Mouse (Mus musculus) hindbrain, embryonic 13.5 days (tissue): ENCODE measurements around the gene Cmtm8. TPM values are rescaled to one million over a fixed set of nuclear protein-coding genes. Genes with fewer than 3 reads are reported as not detected.

Experiments used
- ATAC-seq: fragments of 200-750 bp; cut with Nextera tagmentation; 2 replicates; pipeline ENCODE4 v1.8.0; 2017; ENCODE audit warnings: moderate TSS enrichment; ENCODE audit not compliant: low FRiP score
- H3K27ac ChIP-seq: fragments of 300-500 bp; sonication (generic); 2 replicates; pipeline ENCODE4 v1.5.1; 2015; ENCODE audit warnings: inconsistent platforms, mild to moderate bottlenecking, moderate library complexity
- H3K27me3 ChIP-seq: fragments of 300-500 bp; sonication (generic); 2 replicates; pipeline ENCODE4 v1.6.1; 2015; ENCODE audit warnings: mild to moderate bottlenecking, inconsistent platforms
- H3K36me3 ChIP-seq: fragments of 300-500 bp; sonication (generic); 2 replicates; pipeline ENCODE4 v1.6.1; 2015; ENCODE audit warnings: mild to moderate bottlenecking, inconsistent platforms
- H3K4me1 ChIP-seq: fragments of 300-500 bp; sonication (generic); replicated peaks from 2 replicates; pipeline ENCODE4 v1.6.1; 2015; ENCODE audit warnings: inconsistent platforms
- H3K4me2 ChIP-seq: fragments of 300-500 bp; sonication (generic); 2 replicates; pipeline ENCODE4 v1.6.1; 2015; ENCODE audit warnings: inconsistent platforms, mild to moderate bottlenecking, moderate library complexity
- H3K4me3 ChIP-seq: fragments of 300-500 bp; sonication (generic); 2 replicates; pipeline ENCODE4 v1.5.1; 2015; ENCODE audit warnings: mild to moderate bottlenecking, inconsistent platforms
- H3K9ac ChIP-seq: fragments of 300-500 bp; sonication (generic); 2 replicates; pipeline ENCODE4 v1.6.1; 2015; ENCODE audit warnings: mild to moderate bottlenecking, inconsistent platforms
- H3K9me3 ChIP-seq: fragments of 300-500 bp; sonication (generic); 2 replicates; pipeline ENCODE4 v1.6.1; 2016; ENCODE audit warnings: inconsistent platforms
- WGBS: fragments of 180-500 bp; shearing (Covaris S2); methylation state at CpG from one replicate; pipeline ENCODE4 v1.1.7; 2015; 5-methylcytosine and 5-hydroxymethylcytosine counted together
- polyA plus RNA-seq: library from polyadenylated mRNA; unstranded; fragments of >200 nt; fragmentation: Nextera tagmentation; extraction: Ambion mirVana; gene quantifications from 2 replicates; pipeline ENCODE4 v1.2.1, GENCODE M21; 2015

Gene Cmtm8
- polyA plus RNA-seq, 1 experiment from 2014 or later, result 15.8 TPM

DNA sequence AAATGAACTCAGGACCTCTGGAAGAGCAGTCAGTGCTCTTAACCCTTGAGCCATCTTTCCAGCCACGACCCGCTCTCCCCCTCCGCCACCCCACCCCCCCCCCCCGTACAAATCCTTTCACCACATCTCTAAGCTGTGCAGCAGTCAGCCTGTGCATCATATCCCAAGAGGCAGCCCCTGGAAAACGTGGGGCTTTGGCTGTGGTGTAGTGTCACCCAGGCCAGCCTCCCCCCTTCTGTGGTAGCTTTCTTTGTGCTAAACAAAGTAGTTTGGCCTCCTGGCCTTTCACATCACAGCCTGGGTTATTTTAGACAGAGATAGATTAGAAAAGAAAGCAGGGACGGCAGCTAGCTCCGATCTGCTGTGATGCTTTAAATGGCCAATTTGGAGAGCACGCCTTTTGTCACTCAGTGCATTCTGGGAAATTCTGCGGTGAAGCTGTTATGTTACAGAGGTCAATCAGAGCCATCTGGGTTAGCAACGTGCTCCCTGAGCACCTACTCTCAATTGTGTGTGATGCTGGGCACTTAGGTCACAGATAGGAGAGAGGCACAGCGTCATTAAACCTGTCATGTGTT is 47.4 kb downstream of the Cmtm8 start:
- Histone ChIP-seq H3K9ac (no peak overlapping the region), H3K4me1 (peaks cover 25% of the 10 kb centered on the region)
- WGBS, result 20% methylated on average over 10 of the region's 11 CpGs

DNA sequence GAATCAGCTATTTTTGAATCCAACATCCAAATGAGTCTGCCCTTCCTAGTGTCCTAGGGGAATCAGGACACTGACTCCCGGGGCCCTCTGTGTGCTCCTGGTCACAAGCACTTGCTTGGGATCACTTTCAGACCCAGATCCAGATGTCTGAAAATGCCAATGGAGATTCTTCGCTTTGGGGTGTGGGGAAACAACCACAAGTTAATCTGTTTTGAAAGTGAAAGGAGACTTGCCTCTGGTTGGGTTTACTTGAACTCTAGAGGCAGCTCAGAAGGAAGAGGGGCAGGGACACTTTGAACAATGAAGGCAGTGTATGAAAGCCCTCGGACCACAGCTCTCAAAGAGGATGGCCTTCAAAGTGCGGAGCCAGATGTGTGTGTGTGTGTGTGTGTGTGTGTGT is 49.5 kb downstream of the Cmtm8 start:
- Histone ChIP-seq H3K4me3 (no peak overlapping the region), H3K4me1 (peaks cover 16% of the 10 kb centered on the region), H3K27me3 (no peaks in the 10 kb centered on the region), H3K9me3 (no peaks in the 10 kb centered on the region), H3K27ac (no peak overlapping the region), H3K4me2 (no peak overlapping the region), H3K36me3 (no peaks in the 10 kb centered on the region), H3K9ac (no peak overlapping the region)
- WGBS, result 77% methylated on average over 4 of the region's 4 CpGs
- no peak for ATAC-seq

More for the DNA sequence above, 47.4 kb downstream of the Cmtm8 start:
- Histone ChIP-seq H3K27ac (no peak overlapping the region; the same call in 1 of the 2 replicates), H3K9me3 (no peaks in the 10 kb centered on the region), H3K36me3 (no peaks in the 10 kb centered on the region), H3K4me2 (no peak overlapping the region), H3K27me3 (peaks cover 6% of the 10 kb centered on the region; the same call in 1 of the 2 replicates), H3K4me3 (no peak overlapping the region)
- ATAC-seq, result 0 out of 2 replicates have a peak, but pooled peaks have one; percentile 16

DNA sequence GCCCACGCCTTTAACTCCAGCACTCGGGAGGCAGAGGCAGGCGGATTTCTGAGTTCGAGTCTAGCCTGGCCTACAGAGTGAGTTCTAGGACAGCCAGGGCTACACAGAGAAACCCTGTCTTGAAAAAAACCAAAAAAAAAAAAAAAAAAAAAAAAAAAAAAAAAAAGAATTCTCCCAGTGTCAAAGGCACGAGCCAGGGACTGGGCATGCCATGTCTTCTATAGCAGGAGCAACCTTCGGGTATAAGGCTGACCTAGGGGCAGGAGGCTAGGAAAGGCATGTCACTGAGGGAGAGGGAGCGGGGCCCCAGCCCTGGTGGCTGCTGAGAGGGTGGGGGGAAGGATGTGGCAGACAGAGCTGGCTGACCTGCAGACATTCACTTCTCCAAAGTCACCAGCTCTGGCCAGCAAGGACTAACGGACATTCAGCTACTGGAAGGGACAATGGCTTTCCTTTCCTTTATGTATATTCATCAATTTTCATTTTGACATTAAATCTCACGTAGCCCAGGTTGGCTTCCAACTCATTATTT is 50.1 kb downstream of the Cmtm8 start:
- peaks cover 12% of the 10 kb centered on the region for H3K4me1 ChIP-seq
- H3K36me3 ChIP-seq, result no peaks in the 10 kb centered on the region
- no peak overlapping the region for H3K4me2 ChIP-seq
- no peak overlapping the region for H3K4me3 ChIP-seq
- H3K9me3 ChIP-seq, result no peaks in the 10 kb centered on the region
- no peak overlapping the region for H3K27ac ChIP-seq
- H3K27me3 ChIP-seq, result no peaks in the 10 kb centered on the region
- no peak for ATAC-seq
- H3K9ac ChIP-seq, result no peak overlapping the region
- 77% methylated on average over 9 of the region's 9 CpGs for WGBS

DNA sequence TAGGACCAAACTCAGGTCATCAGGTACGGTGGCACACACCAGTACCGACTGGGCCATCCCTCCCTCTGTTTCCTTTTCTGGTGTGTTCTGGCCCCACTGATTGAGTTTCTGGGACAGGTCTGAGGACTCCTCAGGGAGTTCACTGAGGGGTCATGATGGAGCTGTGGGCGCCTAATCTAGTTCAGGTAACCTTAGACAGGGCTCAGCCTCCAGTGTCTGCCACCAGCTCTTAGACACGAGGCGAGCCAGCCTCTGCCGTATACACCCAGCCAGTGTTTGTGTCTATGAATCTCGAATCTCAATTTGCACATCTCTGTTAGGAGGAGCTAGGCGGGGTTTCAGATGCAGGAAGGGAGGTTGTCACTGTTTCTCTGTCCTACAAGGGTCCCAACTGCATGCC is 54.0 kb downstream of the Cmtm8 start:
- Histone ChIP-seq H3K4me1 (0 out of 2 replicates have a peak, but pooled peaks cover 8% of the 10 kb centered on the region), H3K4me3 (no peak overlapping the region), H3K9me3 (0 out of 2 replicates have a peak, but pooled peaks cover 5% of the 10 kb centered on the region), H3K27me3 (no peaks in the 10 kb centered on the region), H3K4me2 (no peak overlapping the region), H3K9ac (no peak overlapping the region), H3K27ac (no peak overlapping the region), H3K36me3 (no peaks in the 10 kb centered on the region)
- no peak for ATAC-seq
- 90% methylated on average over 8 of the region's 8 CpGs for WGBS

DNA sequence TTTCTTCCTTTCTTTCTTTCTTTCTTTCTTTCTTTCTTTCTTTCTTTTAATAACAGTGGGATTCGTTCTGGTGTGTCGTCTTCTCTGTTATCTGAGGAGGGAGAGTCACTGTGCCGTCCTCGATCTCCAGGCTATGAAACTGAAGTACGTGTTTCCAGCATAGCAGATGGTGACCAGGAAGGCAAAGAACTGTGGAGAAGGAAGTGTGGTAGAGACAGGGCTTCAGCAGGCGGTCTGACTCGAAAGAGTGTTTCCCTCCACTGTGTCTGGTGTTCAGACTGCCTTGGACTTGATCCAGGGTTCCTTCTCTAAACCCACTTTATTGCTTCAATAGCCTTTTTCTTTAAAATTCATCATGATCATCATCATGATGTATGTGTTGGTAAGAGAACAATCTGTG is 54.4 kb downstream of the Cmtm8 start:
- no peak overlapping the region for H3K27ac ChIP-seq
- H3K9me3 ChIP-seq, result 0 out of 2 replicates have a peak, but pooled peaks cover 5% of the 10 kb centered on the region
- H3K36me3 ChIP-seq, result no peaks in the 10 kb centered on the region
- no peak overlapping the region for H3K4me3 ChIP-seq
- H3K9ac ChIP-seq, result no peak overlapping the region
- ATAC-seq, result no peak
- H3K4me2 ChIP-seq, result no peak overlapping the region
- 0 out of 2 replicates have a peak, but pooled peaks cover 9% of the 10 kb centered on the region for H3K4me1 ChIP-seq
- no peaks in the 10 kb centered on the region for H3K27me3 ChIP-seq
- WGBS, result 80% methylated on average over 7 of the region's 7 CpGs

DNA sequence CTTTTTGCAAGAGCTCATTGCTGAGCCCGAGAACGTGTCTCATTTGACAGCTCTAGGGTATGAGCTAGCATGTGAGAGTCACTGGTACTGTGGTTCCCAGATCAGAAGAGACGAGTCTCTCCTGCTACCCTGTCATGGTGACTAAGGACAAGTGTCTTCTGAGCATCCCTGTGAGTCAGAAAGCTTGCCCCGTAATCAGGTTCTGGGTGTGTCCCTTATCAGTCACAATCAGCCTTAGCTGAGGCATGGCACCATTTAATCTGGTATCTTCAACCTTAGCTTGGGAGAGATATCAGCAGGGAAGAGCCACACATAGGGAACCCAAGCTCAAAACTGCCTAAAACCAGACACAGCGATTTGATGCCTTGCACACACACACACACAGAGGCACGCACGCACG is 55.3 kb downstream of the Cmtm8 start:
- 92% methylated on average over 8 of the region's 8 CpGs for WGBS
- no peak overlapping the region for H3K4me2 ChIP-seq

DNA sequence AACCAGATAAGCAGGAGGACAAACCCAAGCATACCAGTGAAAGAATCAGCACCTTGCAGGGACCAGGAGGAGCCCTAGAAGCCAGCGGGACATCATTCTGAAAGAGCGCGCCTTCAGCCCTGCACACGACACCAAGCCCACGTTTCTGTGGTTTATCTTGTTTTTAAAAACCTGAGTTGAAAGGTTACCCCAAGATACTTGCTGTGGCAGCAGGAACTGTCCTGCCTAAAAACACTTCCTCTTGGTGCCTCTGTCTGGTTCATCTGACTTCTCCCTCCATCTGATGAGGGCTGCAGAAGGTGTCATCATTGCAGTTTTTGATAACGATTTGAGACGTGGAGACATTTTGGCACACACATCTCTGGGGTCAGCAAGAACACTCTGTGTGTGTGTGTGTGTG is 56.2 kb downstream of the Cmtm8 start:
- Histone ChIP-seq H3K4me3 (no peak overlapping the region), H3K4me2 (no peak overlapping the region), H3K27me3 (no peaks in the 10 kb centered on the region), H3K9ac (no peak overlapping the region), H3K27ac (no peak overlapping the region), H3K36me3 (no peaks in the 10 kb centered on the region), H3K9me3 (0 out of 2 replicates have a peak, but pooled peaks cover 5% of the 10 kb centered on the region), H3K4me1 (0 out of 2 replicates have a peak, but pooled peaks cover 9% of the 10 kb centered on the region)
- no peak for ATAC-seq
- WGBS, result 92% methylated on average over 7 of the region's 7 CpGs

More for the DNA sequence above, 55.3 kb downstream of the Cmtm8 start:
- no peak overlapping the region for H3K9ac ChIP-seq
- H3K27ac ChIP-seq, result no peak overlapping the region
- H3K4me3 ChIP-seq, result no peak overlapping the region
- H3K4me1 ChIP-seq, result 0 out of 2 replicates have a peak, but pooled peaks cover 9% of the 10 kb centered on the region
- no peaks in the 10 kb centered on the region for H3K36me3 ChIP-seq
- 0 out of 2 replicates have a peak, but pooled peaks cover 5% of the 10 kb centered on the region for H3K9me3 ChIP-seq
- H3K27me3 ChIP-seq, result no peaks in the 10 kb centered on the region
- no peak for ATAC-seq

DNA sequence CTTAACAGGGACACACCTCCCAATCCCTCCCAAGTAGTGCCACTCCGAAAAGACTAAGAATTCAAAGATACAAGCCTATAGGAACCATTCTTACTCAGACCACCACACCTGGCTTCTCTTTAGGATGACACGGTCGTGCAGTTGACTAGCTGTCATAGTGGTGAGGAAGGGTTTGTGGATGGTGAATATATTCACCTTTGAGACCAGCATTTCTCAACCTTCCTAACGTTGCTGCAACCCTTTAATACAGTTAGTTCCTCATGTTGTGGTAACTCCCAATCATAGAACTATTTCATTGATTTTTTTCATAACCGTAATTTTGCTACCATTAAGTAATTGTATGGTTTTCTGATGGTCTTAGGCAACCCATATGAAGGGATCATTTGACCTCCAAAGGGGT is 56.8 kb downstream of the Cmtm8 start:
- 0 out of 2 replicates have a peak, but pooled peaks cover 5% of the 10 kb centered on the region for H3K9me3 ChIP-seq
- no peak for ATAC-seq
- 0 out of 2 replicates have a peak, but pooled peaks cover 4% of the 10 kb centered on the region for H3K27me3 ChIP-seq
- H3K4me3 ChIP-seq, result no peak overlapping the region
- no peak overlapping the region for H3K9ac ChIP-seq
- no peak overlapping the region for H3K27ac ChIP-seq
- H3K4me2 ChIP-seq, result no peak overlapping the region
- H3K36me3 ChIP-seq, result no peaks in the 10 kb centered on the region
- 96% methylated on average over 5 of the region's 5 CpGs for WGBS
- H3K4me1 ChIP-seq, result 0 out of 2 replicates have a peak, but pooled peaks cover 9% of the 10 kb centered on the region

DNA sequence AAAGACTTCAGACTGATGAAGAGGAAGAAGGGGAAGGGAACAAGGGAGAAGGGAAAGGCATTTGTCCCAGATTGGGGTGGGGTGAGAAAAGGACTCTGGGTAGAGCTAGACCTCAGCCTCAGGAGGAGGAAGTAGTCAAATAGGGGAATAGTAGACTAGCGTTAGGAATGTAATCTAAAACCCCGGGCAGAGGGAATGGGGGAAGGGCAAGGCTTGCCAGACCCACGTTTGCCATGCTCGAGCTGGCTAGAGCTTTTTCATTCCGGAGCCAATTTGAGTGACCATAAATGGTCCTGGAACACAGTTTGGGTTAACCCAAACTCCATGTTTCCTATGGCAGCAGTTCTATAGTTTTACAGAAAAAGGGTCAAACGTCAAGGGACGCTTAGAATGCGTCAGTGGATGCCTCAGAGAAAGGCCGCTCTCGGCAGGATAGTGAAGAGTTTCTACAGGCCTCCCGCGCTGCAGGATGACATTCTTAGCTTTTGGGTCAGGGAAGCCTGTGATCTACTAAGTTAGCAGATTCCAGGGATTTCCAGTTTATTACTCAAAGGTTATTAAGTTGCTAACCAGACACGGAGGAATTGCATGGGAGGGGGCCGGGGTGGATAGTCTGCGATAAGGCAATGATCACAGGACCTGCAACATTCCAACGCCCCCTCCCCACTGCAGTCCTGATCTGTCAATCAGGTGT is 58.4 kb downstream of the Cmtm8 start:
- Histone ChIP-seq H3K4me2 (no peak overlapping the region), H3K4me3 (no peak overlapping the region), H3K27me3 (peaks cover 13% of the 10 kb centered on the region; the same call in 1 of the 2 replicates), H3K4me1 (peaks cover 24% of the 10 kb centered on the region), H3K9me3 (0 out of 2 replicates have a peak, but pooled peaks cover 5% of the 10 kb centered on the region), H3K27ac (no peak overlapping the region), H3K36me3 (no peaks in the 10 kb centered on the region), H3K9ac (no peak overlapping the region)
- WGBS, result 12% methylated on average over 16 of the region's 16 CpGs
- ATAC-seq, result no peak

DNA sequence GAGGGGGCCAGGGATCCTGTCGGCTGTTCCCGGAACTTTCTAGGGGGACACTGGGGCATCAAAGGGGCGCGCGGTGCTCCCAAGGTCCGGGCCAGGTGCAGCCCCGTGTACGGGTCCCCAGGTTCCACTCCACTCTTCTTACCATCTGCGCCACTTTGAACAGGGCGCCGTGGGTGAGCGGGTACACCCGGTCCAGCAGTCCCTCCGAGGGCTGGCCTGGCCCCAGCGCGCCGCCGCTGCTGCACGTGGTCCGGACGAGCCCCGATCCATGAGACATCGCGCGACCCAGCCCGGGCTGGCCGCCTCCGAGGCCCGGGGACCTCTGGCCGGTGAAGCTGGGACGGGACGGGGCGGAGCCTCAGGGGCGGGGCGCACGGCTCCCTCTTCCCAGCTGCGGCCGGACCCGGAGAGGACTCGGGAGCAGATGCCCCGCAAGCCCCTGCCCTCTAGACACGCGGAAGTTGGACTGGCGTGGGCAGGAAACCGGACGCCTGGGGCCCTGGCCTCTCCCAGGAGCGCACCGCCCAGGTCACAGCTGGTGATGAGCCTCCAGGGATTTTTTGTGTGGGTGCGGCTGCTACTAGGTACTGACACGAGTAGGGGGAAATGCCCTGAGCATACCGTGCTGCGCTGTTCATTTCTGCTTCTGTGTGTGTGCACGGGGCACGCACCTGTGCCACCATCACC is 62.3 kb downstream of the Cmtm8 start, which contains the start of gene Cmtm7:
Gene Cmtm7, minus strand, starts transcription at position 331 of the 687 bp plus-strand sequence.
- Histone ChIP-seq H3K27me3 (peaks cover 21% of the 10 kb centered on the region), H3K4me1 (peaks cover 31% of the 10 kb centered on the region), H3K4me3 (peak within 1 kb of the TSS; percentile 53), H3K9me3 (0 out of 2 replicates have a peak, but pooled peaks cover under 1% of the 10 kb centered on the region), H3K27ac (no peak within 1 kb of the TSS; the same call in 1 of the 2 replicates), H3K9ac (peak within 1 kb of the TSS; percentile 74), H3K36me3 (no peaks in the 10 kb centered on the region), H3K4me2 (peak within 1 kb of the TSS; percentile 87)
- ATAC-seq, result peak; percentile 62
- 1% methylated on average over 54 of the region's 54 CpGs for WGBS

DNA sequence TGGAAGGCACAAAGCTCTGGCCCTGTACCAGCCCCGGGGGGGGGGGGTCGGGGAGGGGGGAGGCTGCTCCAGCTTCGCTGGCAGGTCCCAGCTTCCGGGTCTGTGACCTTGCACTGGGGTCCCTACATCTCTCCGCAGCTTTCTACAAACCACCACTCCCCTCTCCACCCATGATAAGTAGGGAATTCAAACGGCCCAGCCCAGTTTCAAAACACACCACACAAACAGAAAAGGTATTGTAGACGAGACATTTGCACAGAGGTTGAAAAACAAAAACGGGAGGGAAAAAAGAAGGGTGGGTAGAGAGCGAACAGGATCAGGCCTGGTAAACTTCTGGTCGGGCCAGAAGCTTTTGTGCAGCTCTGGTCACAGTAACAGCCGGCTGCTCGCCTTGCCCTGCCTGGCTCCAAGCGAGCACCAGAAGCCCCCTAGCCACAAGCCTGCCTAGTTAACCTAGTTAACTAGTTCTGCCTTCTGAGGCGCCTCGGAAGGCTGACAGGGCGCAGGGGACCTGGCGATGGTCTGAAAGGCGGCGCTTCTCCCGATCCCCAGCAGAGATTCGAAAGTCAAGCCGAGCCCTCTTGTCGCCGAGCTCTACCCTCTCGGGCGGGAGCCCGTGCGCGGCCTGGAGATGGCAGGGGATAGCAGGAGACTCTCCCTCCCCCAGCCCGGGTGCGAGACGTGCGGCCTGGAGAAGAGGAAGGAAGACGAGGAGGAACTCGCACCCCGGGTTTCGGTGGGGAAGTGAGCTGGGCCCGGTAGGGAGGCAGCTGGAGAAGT is 63.0 kb downstream of the Cmtm8 start:
- Histone ChIP-seq H3K4me2 (peak overlapping the region; percentile 87), H3K4me1 (peaks cover 31% of the 10 kb centered on the region), H3K36me3 (no peaks in the 10 kb centered on the region), H3K27ac (no peak overlapping the region; the same call in 1 of the 2 replicates), H3K9ac (peak overlapping the region; percentile 74), H3K9me3 (no peaks in the 10 kb centered on the region), H3K27me3 (peaks cover 21% of the 10 kb centered on the region), H3K4me3 (peak overlapping the region; percentile 53)
- ATAC-seq, result peak; percentile 52; the same call in 1 of the 2 replicates
- WGBS, result under 1% methylated on average over 38 of the region's 38 CpGs
